Mouse (Mus musculus): ENCODE measurements around the gene Tuba1b.
"Not testable (repeated sequence)": the region's sequence is repeated elsewhere in the genome, so short reads cannot be mapped to it uniquely, and the experiment has no call there.

Gene Tuba1b

DNA sequence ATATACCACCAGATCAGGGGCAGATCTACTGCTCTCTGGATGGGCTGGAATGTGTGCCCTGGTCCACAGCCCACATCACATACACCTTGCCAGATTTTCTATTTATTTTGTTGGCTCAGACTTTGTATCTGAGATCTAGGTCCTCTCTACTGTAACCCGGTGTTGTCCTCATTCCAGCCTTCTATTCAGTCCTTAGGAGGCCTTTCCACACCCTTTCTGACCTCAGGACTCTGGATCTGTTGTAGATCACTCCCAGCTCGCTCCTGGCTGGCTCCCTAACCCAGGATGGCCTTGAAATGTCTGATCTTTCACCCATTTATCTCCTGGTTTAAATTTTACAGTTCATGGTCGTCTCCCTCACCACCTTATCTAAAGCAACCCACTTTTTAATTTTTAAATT is 9.7 kb downstream of the Tuba1b start:
- DNase-seq (ENCODE audit: low read depth, low spot score): no peak

DNA sequence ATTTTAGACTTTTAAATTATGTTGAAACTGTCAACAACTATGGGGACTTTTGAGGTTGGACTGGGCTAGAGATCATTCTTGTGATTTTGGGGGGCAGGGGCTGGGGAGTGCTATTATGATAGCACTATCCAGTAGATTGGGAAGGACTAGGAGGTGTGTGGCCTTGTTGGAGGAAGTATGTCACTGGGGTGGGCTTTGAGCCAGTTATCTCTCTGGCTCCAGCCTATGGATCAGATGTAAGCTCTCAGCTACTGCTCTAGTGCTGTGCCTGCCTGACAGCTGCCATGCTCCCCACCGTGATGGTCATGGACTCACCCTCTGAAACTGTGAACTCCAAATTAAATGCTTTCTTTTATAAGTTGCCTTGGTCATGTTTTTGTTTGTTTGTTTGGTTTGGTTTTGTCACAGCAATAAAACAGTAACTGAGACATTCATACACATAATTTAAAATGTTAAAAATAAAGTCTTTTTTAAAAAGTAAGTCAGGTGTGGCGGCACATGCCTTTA is 11.3 kb downstream of the Tuba1b start:
- no peak for DNase-seq (ENCODE audit: low read depth, low spot score)

DNA sequence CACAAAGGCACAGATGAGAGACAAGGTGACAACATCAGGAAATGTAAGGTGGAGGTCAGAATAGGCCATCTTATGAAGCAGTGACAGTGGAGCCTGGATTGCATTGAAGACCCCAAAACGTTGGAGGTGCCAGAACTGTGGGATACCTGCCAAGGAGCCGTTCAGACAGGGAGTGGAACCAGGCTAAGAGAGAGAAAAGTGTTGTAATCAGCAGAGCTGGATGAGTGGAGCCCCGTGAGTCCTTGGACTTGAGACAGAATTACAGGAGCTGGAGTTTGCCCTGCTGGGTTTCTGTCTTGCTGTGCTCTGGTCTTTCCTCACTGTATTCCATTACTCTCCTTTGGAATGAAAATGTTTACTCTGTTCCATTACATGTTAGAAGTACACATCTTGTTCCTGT is 11.8 kb downstream of the Tuba1b start:
- DNase-seq (ENCODE audit: low read depth, low spot score): no peak

DNA sequence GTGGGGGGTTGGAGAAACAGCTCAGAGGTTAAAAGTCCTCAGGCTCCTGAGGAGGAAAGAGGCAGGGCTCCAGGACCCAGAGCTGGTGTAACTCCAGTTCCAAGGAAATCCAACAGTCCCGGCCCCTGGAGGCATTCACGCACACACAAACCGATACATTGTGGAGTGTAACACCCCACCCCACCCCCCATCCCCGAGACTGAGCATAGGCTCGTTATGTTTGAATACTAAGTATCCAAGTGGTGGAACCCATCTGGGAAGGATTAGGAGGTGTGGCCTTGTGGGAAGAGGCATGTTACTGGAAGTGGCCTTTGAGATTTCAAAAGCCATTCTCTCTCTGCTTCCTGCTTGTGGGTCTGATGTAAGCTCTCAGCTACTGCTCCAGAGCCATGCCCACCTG is 12.9 kb downstream of the Tuba1b start:
- no peak for DNase-seq (ENCODE audit: low read depth, low spot score)

DNA sequence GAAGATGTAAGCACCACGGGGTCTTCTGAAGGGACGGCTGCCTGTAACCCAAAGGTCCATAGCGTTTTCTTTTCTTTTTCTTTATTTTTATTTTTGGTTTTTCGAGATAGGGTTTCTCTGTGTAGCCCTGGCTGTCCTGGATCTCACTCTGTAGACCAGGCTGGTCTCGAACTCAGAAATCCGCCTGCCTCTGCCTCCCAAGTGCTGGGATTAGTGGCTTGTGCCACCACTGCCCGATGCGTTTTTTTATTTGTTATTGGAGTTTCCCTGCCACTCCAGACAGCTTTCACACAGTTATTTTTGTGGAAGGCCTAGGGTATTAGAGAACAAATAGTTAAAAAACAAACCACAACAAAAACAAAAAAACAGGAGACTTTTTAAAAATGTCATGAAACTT is 15.9 kb downstream of the Tuba1b start:
- DNase-seq (ENCODE audit: low read depth, low spot score): not testable (repeated sequence)

DNA sequence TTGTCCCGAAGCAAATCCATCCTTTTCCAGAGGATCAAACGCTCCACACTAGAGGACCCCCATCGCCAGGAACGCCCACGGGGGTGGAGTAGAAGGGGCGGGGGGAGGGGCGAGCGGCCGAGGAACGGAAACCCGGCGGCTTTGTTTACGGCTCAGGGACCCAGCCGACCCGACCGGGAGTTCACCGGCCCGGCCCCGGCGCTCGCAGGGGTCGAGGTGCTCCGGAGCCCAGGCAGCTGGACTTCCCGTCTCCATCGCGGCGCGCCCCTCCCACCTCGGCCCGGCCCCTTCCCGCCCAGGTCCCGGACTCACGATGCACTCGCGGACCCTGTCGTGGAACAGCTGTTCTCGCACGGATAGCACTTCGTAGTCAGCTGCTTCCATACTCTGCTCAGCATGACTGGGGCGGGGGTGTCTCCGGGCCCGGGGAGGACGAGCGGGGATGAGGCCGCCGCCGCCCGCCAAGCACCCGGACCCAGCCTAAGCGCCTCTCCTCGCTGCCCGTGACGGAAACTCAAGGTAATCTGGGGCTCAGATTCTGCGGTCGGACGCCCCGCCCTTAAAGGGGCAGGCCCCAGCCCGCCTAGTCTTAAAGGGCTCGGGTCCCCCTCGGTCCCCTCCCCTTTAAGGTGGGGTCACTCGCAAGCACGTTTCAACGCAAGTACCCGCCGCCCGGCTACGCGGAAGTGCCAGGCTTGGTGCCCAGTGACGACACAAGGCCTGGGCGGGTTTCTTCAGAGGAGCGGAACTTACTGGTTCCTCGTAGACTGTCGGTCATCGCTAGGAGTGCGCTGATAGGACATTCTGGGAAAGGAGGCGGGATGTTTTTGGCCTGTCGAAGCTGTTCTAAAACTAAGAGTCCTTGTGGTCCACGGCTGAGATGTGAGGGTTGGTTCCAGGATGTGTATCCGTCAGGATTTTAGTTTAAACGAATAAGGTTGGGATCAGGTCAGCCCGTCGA is 16.5 kb downstream of the Tuba1b start, which contains the start of gene Lmbr1l:
TSS of gene Lmbr1l (minus strand) at position 694 of the 961 bp plus-strand sequence.
- peak; percentile 100 for DNase-seq (ENCODE audit: low read depth, low spot score)

DNA sequence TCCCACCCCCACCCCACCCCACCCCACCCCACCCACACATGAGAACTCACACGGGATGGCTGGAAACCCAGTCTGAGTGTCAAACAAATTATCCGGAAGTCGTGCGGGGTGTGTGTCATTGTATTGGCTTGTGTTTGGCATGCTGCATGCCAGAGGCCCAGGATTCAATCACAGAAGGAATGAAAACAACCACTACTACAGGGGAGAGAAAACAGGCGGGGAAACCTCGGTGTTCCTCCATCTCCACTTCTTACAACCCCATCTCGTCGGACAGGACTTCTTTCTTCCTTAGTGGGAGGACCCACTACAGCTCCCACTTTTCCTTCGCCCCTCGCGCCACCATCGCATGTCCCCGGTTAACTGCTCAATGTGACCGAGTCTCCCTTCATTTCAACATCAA is 17.3 kb downstream of the Tuba1b start:
- DNase-seq (ENCODE audit: low read depth, low spot score): peak; percentile 30

DNA sequence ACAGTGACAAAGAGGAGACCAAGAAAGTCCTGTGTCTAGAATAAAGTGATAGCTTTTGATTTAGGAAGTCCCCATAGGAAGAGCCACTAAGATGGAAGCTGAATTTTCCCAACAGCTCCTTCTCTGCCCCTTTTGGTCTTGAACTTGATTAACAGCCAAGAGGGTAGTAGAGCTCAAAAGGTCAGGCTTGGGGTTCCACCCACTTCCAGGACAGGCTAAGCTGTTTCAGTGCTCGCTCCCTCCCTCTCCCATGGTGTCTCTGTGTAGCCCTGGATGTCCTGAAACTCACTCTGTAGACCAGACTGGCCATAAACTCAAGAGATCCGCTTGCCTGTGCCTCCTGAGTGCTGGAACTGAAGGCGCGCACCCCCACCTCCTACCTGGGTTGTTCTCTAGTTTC is 18.3 kb downstream of the Tuba1b start:
- DNase-seq (ENCODE audit: low read depth, low spot score): no peak

DNA sequence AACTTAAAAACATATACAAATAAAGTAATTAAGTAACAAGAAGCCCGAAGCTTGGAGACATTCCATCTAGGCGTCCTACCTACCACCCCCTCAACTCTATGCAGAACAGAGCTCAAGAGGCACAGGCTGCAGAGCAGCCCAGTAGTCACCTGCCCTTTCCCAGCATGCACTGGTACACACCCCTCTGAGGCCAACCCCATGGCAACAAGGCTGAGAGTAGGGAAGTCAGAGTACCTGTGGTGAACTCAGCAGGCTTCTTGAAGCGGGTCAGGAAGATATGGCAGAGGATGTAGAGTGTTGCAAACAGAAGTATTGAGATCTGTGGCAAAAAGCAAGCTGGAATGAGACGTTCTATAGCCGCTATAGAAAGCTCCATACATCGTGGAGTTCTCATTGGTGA is 19.5 kb downstream of the Tuba1b start:
- DNase-seq (ENCODE audit: low read depth, low spot score): no peak

DNA sequence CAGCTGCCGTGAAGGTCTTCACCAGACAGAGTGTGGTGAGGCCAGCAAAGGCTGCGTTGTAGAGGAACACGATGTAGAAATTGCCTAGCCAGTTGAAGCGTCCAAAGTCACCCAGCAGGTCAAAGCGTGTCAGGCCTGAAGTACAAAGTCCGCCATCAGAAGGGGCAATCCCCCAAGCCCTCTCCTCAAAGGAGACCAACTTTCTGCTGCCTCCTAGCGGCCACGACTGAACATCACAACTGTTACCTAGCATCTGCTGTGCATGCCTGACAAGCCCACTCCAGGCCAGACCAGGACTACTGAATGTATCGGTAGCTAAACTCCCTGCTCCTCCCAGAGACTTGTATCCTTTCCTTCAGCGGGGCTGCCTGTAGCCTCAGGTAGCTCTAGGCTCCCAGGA is 29.7 kb downstream of the Tuba1b start:
- DNase-seq (ENCODE audit: low read depth, low spot score): peak; percentile 73

DNA sequence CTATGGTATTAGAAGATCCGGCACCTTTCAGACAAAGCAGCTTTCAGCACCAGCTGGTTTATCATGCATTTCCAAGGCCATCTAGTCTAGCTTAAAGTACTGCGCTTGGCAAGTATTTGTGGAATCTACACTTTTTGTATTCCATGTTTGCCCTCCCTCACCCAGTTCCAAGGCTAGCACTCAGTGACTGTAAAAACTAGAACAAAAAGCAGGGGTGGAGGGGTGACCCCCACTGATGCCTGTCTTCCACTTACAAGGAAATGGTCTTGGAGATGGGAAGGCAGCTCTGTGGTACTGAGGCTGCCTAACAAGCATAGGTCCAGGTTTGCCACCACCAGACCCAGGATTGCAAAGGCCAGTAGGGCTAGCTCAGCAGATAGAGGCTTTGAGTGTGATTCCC is 31.8 kb downstream of the Tuba1b start:
- no peak for DNase-seq (ENCODE audit: low read depth, low spot score)

DNA sequence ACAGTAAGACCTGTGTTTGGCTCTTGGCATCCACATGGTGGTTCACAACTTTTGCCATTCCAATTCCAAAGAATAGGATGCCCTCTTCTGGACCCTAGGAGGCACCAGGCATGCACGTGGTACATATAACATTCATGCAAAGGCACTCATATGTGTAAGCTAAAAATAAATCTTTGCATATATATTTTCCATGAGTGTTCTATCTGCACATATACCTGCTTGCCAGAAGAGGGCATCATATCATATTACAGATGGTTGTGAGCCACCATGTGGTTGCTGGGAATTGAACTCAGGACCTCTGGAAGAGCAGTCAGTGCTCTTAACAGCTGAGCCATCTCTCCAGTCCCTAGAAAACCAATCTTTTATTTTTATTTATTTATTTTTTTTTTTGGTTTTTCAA is 32.8 kb downstream of the Tuba1b start:
- DNase-seq (ENCODE audit: low read depth, low spot score): no peak

DNA sequence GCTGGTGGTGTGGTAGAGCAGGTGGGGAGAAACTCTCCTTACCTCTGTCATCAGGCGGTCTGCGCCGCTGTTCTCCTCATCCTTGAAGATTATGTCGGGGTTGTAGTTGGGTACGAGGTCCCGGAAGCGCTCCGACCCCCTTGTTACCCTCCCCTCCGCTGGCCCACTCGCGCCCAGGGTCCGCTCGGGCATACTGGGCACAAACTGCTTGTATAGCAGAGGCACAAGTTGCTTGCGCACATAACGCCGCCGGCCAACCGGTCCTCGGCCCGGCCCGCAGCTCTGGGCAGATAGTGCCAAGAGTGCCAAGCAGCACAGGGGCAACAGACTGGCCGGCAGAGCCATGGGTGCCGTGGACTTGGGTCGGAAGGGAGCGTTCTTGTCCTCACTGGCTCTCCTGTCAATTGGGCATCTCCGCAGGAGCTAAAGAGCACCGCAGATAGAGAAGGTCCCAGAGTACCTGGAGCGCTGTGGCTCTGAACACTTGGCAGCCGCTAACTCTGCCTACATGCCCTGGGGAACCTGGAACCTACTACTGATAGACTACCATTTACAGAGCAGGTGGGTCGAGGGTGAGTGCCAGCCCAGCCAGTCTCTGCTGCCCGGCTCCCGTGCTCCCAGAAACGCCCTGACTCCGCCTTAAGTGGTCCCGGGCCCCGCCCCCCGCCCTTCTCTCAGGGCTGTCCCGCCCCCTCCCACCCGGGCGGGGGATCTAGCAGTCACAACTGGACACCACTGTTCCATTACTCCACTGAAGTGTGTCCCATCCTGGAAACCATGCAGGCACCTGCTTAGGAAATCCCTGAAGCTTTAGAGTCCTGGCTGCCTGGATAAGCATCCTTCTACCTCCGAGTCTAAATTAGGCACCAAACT is 36.2 kb downstream of the Tuba1b start, which contains the start of gene Dhh:
TSS of gene Dhh (minus strand) at position 613 of the 873 bp plus-strand sequence.
- no peak for DNase-seq (ENCODE audit: low read depth, low spot score)

DNA sequence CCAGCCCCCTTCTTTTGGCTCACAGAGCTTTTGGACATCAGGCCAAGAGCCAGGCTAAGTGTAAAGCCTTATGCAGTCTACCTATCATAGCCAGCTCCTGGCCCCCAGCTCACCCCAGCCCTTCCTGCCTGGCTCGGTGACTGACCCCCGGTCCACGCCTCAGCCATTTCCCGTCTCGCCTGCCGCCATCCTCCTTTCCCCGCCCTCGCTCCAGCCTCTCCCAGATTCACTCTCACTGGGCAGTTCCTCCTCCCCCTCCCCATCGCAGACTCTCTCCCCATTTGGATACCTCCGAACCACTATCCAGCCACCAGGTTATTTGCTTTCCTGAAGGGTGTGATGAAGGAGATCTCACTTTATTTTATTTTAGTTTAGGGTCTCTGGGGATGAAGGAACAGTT is 36.9 kb downstream of the Tuba1b start:
- no peak for DNase-seq (ENCODE audit: low read depth, low spot score)

DNA sequence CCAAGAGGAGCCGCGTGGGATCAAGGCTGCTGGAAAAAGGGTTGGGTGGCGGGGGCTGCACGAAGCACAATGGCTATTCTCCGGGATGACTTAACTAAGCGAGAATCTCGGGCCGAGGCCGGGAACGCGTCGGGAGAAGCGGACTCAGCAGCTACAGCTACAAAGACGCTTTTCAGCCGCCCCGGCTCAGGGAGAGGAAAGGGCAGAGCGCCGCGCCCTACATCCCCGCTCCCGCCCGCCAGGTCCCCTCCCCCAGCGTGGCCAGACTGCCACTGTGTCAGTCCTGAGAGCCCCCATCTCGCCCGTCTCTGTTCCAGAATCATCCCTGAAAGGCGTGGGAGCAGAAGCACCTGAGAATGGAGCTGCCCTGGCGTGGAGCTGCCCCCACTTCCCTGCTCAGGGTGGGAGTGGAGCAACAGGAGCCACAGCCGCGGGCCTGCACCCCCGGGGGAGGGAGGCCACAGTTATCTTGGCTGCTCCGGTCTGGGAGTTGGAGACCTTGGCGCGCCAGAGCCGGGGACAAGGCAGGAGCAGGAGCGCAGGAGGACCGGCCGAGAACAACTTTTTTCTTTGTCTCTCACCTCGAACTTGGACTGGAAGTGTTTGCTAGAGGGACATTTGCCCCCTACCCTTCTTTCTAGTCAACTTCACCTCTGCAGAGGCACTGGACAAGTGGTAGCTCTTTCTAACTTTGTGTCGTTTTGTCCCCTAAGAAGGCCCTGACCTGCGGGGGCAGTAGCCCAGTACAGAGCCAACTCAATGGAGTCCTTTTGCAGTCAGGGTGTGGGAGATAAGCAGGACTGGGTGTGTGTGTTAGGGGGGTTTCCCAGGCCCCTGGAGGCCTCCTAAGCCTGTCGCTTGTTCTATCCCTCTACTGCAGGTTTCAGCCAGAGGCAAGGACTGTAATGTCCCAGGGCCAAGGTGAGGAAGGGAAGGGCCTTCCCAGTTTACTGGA is 38.5 kb downstream of the Tuba1b start:
- DNase-seq (ENCODE audit: low read depth, low spot score): peak; percentile 58

DNA sequence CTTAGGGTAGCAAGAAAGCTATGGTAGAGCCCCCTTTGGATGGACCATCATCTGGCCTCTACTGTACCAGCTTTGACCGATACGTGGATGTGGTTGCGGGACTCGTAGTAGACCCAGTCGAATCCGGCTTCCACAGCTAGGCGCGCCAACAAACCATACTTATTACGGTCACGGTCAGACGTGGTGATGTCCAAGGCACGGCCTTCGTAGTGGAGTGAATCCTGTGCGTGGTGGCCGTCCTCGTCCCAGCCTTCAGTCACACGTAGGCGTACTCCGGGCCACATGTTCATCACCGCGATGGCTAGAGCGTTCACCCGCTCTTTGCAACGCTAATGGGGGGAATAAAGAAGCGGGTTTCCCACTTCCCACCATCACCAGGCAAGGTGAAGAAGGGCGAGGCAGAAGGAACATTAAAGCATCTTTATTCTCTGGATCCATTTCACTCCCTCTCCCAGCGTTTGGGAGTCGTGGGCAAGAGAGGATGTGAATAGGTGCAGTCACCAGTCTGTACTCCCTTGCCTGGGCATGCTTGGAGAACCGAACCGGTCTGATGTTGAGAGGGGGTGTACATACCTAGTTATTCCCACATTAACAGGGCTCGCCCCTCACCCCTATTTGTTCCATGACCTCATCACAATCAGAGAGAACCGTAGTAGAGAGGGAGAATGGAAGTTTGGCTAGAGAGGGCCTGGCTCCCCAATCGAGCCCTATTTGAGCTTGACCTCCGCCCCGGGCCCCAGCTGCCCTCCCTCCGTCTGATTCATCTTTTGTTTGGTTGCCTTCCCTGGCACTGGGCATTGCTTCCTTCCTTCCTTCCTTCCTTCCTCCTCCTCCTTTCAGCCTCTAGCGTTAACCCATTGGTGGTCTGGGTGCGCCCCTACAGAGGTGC is 39.4 kb downstream of the Tuba1b start:
- DNase-seq (ENCODE audit: low read depth, low spot score): no peak

DNA sequence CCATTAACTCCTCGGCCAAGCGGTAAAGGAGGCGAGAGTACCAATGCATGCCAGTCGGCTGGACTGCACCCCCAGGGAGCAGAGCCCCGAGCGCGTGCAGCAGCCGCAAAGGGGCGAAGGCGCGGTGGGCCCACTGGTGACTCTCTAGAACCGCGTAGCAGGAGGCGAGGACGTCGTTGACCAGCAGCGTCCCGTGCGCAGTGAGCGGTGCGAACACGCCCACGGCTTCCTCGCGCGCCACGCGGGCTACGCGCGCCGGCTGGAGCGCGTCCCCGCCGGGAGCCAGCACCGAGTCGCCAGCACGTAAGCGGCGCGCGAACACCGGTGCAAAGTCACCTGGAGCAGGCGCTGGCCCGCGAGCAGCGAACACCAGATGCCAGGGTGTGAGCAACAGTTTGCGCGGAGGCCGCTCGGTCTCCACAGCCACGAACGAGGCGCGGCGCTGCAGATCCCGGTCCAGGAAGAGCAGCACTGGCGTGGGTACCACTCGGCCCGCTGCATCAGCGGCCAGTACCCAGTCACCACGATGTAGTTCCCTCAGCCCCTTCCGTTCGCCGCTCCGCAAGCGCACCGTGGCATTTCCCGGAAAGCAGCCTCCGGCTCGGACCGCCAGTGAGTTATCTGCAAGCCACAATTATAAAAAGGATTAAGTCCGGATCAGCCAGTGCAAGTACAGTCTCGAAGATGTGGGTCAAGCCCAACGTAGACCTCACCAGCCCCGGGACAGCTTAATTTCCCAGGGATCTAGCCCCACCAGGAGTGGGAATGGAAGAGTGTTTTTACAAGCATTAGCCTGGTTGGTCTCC is 40.2 kb downstream of the Tuba1b start, which contains the start of gene Rhebl1:
TSS of gene Rhebl1 (minus strand) at position 601 of the 806 bp plus-strand sequence.
- DNase-seq (ENCODE audit: low read depth, low spot score): peak; percentile 30

DNA sequence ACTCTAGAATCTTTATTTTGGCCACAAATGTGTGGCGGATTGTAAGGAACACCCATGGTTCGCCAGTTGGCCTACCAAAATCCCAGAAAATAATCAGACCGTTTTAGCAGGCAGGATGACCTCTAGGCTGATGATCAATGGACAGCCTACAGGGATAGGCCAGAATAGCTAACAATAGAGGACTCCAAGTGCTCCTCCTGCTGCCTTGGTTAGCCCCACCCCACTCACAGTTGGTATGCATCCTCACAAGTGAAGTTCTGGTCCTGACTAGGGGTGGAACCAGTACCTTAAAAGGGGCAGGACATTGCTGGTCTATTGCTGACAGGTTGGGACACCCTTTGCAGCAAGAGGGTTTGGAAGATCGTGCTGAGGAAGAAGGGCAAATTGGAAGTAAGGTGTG is 41.3 kb downstream of the Tuba1b start:
- DNase-seq (ENCODE audit: low read depth, low spot score): no peak
